Mouse (Mus musculus): Measurements from ENCODE around the gene Wdr95. TPM values are rescaled to one million over a fixed set of nuclear protein-coding genes. Genes with fewer than 3 reads are reported as not detected.

Wdr95 gene
- polyA plus RNA-seq, 1 experiment: 0.49 TPM

DNA sequence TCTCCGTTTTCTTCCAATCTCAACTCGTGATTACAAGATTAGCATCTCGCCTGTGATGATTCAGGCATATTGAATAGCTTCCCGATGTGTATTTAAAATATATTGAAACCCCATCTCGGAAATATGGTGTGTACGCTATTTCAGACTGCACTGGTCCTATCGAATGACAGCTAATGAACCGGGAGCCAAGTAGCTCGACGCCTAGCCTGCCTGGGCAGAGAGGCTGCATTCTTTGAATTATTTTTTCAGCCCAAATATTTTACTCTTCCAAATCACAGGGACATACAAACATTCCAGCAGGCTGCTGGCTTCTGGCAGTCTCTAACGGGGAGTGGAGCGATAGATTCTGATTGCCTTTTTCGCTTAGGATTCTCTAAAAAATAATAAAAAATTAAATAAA is 40.5 kb downstream of the Wdr95 start:
- H3K27ac ChIP-seq (ENCODE audit: insufficient read depth, low read length): no peak overlapping the region
- DNase-seq (ENCODE audit: low read depth in 1 of 2, low spot score in 2 of 2): no peak
- no peaks in the 10 kb centered on the region for H3K4me1 ChIP-seq (ENCODE audit: control insufficient read depth, insufficient read depth, insufficient read length)
- TF ChIP-seq CTCF (IDR thresholded peaks at IDR 0.05; ENCODE audit: extremely low read depth, insufficient read depth, insufficient read length, insufficient replicate concordance) (no peak), POLR2A (IDR thresholded peaks at IDR 0.05; ENCODE audit: low read depth, low read length) (no peak)
- 88% methylated on average over 13 of the region's 13 CpGs for WGBS
- no peak overlapping the region for H3K4me3 ChIP-seq (ENCODE audit: extremely low read depth, insufficient read depth, insufficient read length)
- H3K27me3 ChIP-seq (ENCODE audit: control insufficient read depth, insufficient read depth, low read length): no peaks in the 10 kb centered on the region
- H3K36me3 ChIP-seq (ENCODE audit: control insufficient read depth, insufficient read depth, low read length): no peaks in the 10 kb centered on the region

GRCm38 (mm10) chr5:149576977-149577376 is 48.5 kb downstream of the Wdr95 start:
- no peak for DNase-seq (ENCODE audit: low read depth in 1 of 2, low spot score in 2 of 2)
- TF ChIP-seq CTCF (IDR thresholded peaks at IDR 0.05; ENCODE audit: extremely low read depth, insufficient read depth, insufficient read length, insufficient replicate concordance): no peak
- Histone ChIP-seq H3K27ac (ENCODE audit: insufficient read depth, low read length) (no peak overlapping the region), H3K36me3 (ENCODE audit: control insufficient read depth, insufficient read depth, low read length) (no peaks in the 10 kb centered on the region), H3K4me1 (ENCODE audit: control insufficient read depth, insufficient read depth, insufficient read length) (no peaks in the 10 kb centered on the region), H3K4me3 (ENCODE audit: extremely low read depth, insufficient read depth, insufficient read length) (no peak overlapping the region), H3K27me3 (ENCODE audit: control insufficient read depth, insufficient read depth, low read length) (no peaks in the 10 kb centered on the region)
- 74% methylated on average over 10 of the region's 10 CpGs for WGBS

DNA sequence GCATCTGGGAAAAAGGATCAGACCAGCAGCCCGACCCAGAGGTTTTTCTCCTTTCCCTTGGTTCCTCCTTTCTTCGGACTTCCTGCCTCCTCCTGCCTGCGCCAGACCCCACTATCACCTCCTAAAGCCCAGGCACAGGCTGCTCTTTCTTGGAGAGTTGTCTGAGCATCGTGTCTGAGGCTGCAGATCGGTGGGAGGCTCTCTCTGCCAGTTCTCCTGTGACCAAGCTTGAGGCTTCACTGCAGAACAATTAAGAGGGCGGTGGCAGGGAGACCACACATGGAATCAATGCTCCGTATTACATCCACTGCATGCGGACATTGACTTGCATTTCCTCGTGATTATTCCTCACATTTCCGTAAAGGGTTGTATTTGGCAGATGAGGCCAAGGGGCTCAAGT is 49.0 kb downstream of the Wdr95 start:
- H3K4me3 ChIP-seq (ENCODE audit: extremely low read depth, insufficient read depth, insufficient read length): no peak overlapping the region
- 55% methylated on average over 10 of the region's 10 CpGs for WGBS
- DNase-seq (ENCODE audit: low read depth in 1 of 2, low spot score in 2 of 2): no peak
- H3K27me3 ChIP-seq (ENCODE audit: control insufficient read depth, insufficient read depth, low read length): no peaks in the 10 kb centered on the region
- TF ChIP-seq CTCF (IDR thresholded peaks at IDR 0.05; ENCODE audit: extremely low read depth, insufficient read depth, insufficient read length, insufficient replicate concordance) (no peak), POLR2A (IDR thresholded peaks at IDR 0.05; ENCODE audit: low read depth, low read length) (no peak)
- H3K36me3 ChIP-seq (ENCODE audit: control insufficient read depth, insufficient read depth, low read length): no peaks in the 10 kb centered on the region
- H3K4me1 ChIP-seq (ENCODE audit: control insufficient read depth, insufficient read depth, insufficient read length): no peaks in the 10 kb centered on the region
- no peak overlapping the region for H3K27ac ChIP-seq (ENCODE audit: insufficient read depth, low read length)

- no peak overlapping the region for H3K4me3 ChIP-seq (ENCODE audit: extremely low read depth, insufficient read depth, insufficient read length)
- no peaks in the 10 kb centered on the region for H3K27me3 ChIP-seq (ENCODE audit: control insufficient read depth, insufficient read depth, low read length)
- H3K27ac ChIP-seq (ENCODE audit: insufficient read depth, low read length): no peak overlapping the region
- no peak for DNase-seq (ENCODE audit: low read depth in 1 of 2, low spot score in 2 of 2)
- WGBS: 42% methylated on average over 5 of the region's 5 CpGs
- no peaks in the 10 kb centered on the region for H3K4me1 ChIP-seq (ENCODE audit: control insufficient read depth, insufficient read depth, insufficient read length)
- no peaks in the 10 kb centered on the region for H3K36me3 ChIP-seq (ENCODE audit: control insufficient read depth, insufficient read depth, low read length)
- TF ChIP-seq POLR2A (IDR thresholded peaks at IDR 0.05; ENCODE audit: low read depth, low read length): no peak
- TF ChIP-seq CTCF (IDR thresholded peaks at IDR 0.05; ENCODE audit: extremely low read depth, insufficient read depth, insufficient read length, insufficient replicate concordance): no peak
Observed at GRCm38 (mm10) chr5:149582642-149583262, 54.3 kb downstream of the Wdr95 start.

DNA sequence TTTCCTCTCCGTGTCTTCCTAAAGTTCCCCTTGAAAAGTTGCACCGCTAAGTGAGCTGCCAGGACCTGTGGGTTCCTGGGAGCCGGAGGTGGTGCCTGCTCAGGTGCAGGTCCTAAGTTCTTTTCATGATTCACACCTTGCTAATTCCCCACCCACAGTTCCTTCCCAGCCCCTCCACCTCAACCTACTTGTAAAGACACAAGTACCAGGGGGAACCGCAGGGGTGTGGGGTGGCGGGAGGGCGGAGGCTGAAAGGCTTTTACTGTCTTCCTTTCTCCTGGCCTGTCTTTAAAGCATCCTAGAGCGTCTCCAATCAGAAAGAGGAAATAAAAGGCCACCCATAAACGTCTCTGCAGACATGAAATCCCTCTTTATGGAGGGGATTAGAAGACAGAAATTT is 55.0 kb downstream of the Wdr95 start:
- no peak overlapping the region for H3K27ac ChIP-seq (ENCODE audit: insufficient read depth, low read length)
- WGBS: 46% methylated on average over 8 of the region's 8 CpGs
- H3K27me3 ChIP-seq (ENCODE audit: control insufficient read depth, insufficient read depth, low read length): no peaks in the 10 kb centered on the region
- H3K36me3 ChIP-seq (ENCODE audit: control insufficient read depth, insufficient read depth, low read length): no peaks in the 10 kb centered on the region
- no peak for DNase-seq (ENCODE audit: low read depth in 1 of 2, low spot score in 2 of 2)
- TF ChIP-seq POLR2A (IDR thresholded peaks at IDR 0.05; ENCODE audit: low read depth, low read length) (no peak), CTCF (IDR thresholded peaks at IDR 0.05; ENCODE audit: extremely low read depth, insufficient read depth, insufficient read length, insufficient replicate concordance) (no peak)
- H3K4me1 ChIP-seq (ENCODE audit: control insufficient read depth, insufficient read depth, insufficient read length): no peaks in the 10 kb centered on the region
- no peak overlapping the region for H3K4me3 ChIP-seq (ENCODE audit: extremely low read depth, insufficient read depth, insufficient read length)

- H3K27me3 ChIP-seq (ENCODE audit: control insufficient read depth, insufficient read depth, low read length): no peaks in the 10 kb centered on the region
- 72% methylated on average over 8 of the region's 8 CpGs for WGBS
- no peak for TF ChIP-seq CTCF (IDR thresholded peaks at IDR 0.05; ENCODE audit: extremely low read depth, insufficient read depth, insufficient read length, insufficient replicate concordance)
- no peak for TF ChIP-seq POLR2A (IDR thresholded peaks at IDR 0.05; ENCODE audit: low read depth, low read length)
- H3K4me1 ChIP-seq (ENCODE audit: control insufficient read depth, insufficient read depth, insufficient read length): no peaks in the 10 kb centered on the region
- H3K36me3 ChIP-seq (ENCODE audit: control insufficient read depth, insufficient read depth, low read length): no peaks in the 10 kb centered on the region
- no peak overlapping the region for H3K27ac ChIP-seq (ENCODE audit: insufficient read depth, low read length)
- DNase-seq (ENCODE audit: low read depth in 1 of 2, low spot score in 2 of 2): no peak
- no peak overlapping the region for H3K4me3 ChIP-seq (ENCODE audit: extremely low read depth, insufficient read depth, insufficient read length)
Observed at GRCm38 (mm10) chr5:149584154-149584655, 55.7 kb downstream of the Wdr95 start.

- Histone ChIP-seq H3K4me1 (ENCODE audit: control insufficient read depth, insufficient read depth, insufficient read length) (no peaks in the 10 kb centered on the region), H3K27me3 (ENCODE audit: control insufficient read depth, insufficient read depth, low read length) (no peaks in the 10 kb centered on the region), H3K4me3 (ENCODE audit: extremely low read depth, insufficient read depth, insufficient read length) (no peak overlapping the region), H3K27ac (ENCODE audit: insufficient read depth, low read length) (no peak overlapping the region), H3K36me3 (ENCODE audit: control insufficient read depth, insufficient read depth, low read length) (no peaks in the 10 kb centered on the region)
- DNase-seq (ENCODE audit: low read depth in 1 of 2, low spot score in 2 of 2): no peak
- WGBS: 96% methylated on average over 1 of the region's 1 CpGs
- TF ChIP-seq CTCF (IDR thresholded peaks at IDR 0.05; ENCODE audit: extremely low read depth, insufficient read depth, insufficient read length, insufficient replicate concordance): no peak
- TF ChIP-seq POLR2A (IDR thresholded peaks at IDR 0.05; ENCODE audit: low read depth, low read length): no peak
Observed at GRCm38 (mm10) chr5:149585231-149585630, 56.8 kb downstream of the Wdr95 start.
